Mouse (Mus musculus): ENCODE measurements around the gene Stx1a. TPM values are rescaled to one million over a fixed set of nuclear protein-coding genes. Genes with fewer than 3 reads are reported as not detected.
A peak's percentile ranks its signal among the peaks of the same experiment; 100 is the strongest.

The Stx1a gene
- polyA plus RNA-seq (2012; rRNA removed), result 4.6 and 5.1 TPM in 2 replicates

- Histone ChIP-seq H3K4me1 (ENCODE audit: control insufficient read depth, insufficient read depth, insufficient read length, low read length) (peaks cover 7% of the 10 kb centered on the region), H3K27ac (ENCODE audit: insufficient read depth, low read depth, low read length) (no peak within 1 kb of the TSS), H3K27me3 (ENCODE audit: control insufficient read depth, insufficient read depth, low read length) (no peaks in the 10 kb centered on the region), H3K4me3 (ENCODE audit: low read depth, low read length) (peak within 1 kb of the TSS; percentile 67), H3K36me3 (ENCODE audit: control insufficient read depth, insufficient read depth, low read length) (no peaks in the 10 kb centered on the region)
- 2% methylated on average over 61 of the region's 61 CpGs for WGBS
- TF ChIP-seq POLR2A (IDR thresholded peaks at IDR 0.05; ENCODE audit: low read depth, low read length), result peak; percentile 17; the same call in 1 of the 2 replicates
- TF ChIP-seq CTCF (IDR thresholded peaks at IDR 0.05; ENCODE audit: extremely low read depth, insufficient read length, insufficient replicate concordance, low read depth, low read length), result no peak
Measured at GRCm38 (mm10) chr5:135023344-135024173, at the start of gene Stx1a. TSS of gene Stx1a (plus strand) at chr5:135023482.

DNA sequence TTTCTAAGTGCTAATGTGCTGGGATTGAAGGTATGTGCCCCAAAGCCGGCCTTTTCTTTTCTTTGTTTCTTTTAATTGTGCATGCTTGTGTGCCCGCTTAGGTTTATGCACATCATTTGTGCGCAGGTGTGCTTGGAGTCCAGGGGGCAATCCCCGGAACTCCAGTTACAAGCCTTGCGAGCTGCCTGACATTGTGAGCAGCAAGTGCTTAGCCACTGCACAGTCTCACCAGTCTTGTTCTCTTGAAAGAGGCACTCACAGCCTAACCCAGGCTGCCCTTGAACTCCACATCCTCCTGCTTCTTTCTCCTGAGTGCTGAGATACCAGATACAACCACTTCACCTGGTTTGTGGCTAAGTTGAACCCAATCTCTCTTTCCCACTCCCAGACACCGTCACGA, 49.8 kb upstream of the Stx1a start:
- TF ChIP-seq CTCF (IDR thresholded peaks at IDR 0.05; ENCODE audit: extremely low read depth, insufficient read length, insufficient replicate concordance, low read depth, low read length) (no peak), POLR2A (IDR thresholded peaks at IDR 0.05; ENCODE audit: low read depth, low read length) (no peak)
- Histone ChIP-seq H3K4me3 (ENCODE audit: low read depth, low read length) (no peak overlapping the region), H3K4me1 (ENCODE audit: control insufficient read depth, insufficient read depth, insufficient read length, low read length) (peaks cover 45% of the 10 kb centered on the region), H3K36me3 (ENCODE audit: control insufficient read depth, insufficient read depth, low read length) (no peaks in the 10 kb centered on the region), H3K27ac (ENCODE audit: insufficient read depth, low read depth, low read length) (peak overlapping the region; percentile 78), H3K27me3 (ENCODE audit: control insufficient read depth, insufficient read depth, low read length) (no peaks in the 10 kb centered on the region)
- 73% methylated on average over 7 of the region's 7 CpGs for WGBS

DNA sequence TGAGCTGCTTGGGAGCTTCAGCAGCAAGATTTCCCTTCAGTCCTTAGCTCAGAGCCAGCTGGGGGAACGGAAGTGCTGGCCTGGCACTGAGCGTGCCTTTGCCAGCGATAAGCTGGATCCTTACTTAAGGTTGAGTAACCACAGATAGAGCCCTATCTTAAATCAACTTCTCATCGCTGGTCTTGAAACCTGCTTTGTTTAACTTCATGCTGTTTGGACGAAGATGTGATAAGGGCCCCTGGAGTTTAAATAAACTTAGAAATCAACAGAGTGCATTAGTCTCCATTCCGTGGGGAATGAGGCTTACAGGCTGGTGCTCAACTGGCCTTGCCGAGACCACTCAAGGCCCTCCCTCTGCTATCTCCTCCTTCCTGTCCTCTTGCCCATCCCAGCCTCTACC, 49.0 kb upstream of the Stx1a start:
- Histone ChIP-seq H3K27me3 (ENCODE audit: control insufficient read depth, insufficient read depth, low read length) (no peaks in the 10 kb centered on the region), H3K4me1 (ENCODE audit: control insufficient read depth, insufficient read depth, insufficient read length, low read length) (peaks cover 38% of the 10 kb centered on the region), H3K4me3 (ENCODE audit: low read depth, low read length) (no peak overlapping the region), H3K27ac (ENCODE audit: insufficient read depth, low read depth, low read length) (peak overlapping the region; percentile 78), H3K36me3 (ENCODE audit: control insufficient read depth, insufficient read depth, low read length) (no peaks in the 10 kb centered on the region)
- WGBS, result 5% methylated on average over 7 of the region's 7 CpGs
- TF ChIP-seq CTCF (IDR thresholded peaks at IDR 0.05; ENCODE audit: extremely low read depth, insufficient read length, insufficient replicate concordance, low read depth, low read length), result no peak
- no peak for TF ChIP-seq POLR2A (IDR thresholded peaks at IDR 0.05; ENCODE audit: low read depth, low read length)

DNA sequence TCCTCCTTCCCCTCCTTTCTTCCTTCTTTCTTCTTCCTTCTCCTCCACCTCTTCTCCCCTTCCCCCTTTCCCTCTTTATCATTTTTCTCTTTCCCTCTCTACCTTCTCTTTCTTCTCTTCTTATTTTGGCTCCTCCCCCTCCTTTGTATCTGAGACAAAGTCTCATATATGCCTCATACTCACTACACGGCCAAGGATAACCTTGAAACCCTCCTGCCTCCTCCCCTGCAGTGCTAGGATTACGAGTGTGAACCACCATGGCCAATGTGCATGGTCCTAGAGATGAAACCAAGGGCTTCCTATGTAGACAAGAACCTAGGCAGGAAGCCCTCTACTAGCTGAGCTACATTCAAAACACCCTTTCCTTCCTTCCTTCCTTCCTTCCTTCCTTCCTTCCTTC, 48.4 kb upstream of the Stx1a start:
- WGBS, result 22% methylated on average over 2 of the region's 2 CpGs
- Histone ChIP-seq H3K27me3 (ENCODE audit: control insufficient read depth, insufficient read depth, low read length) (no peaks in the 10 kb centered on the region), H3K4me3 (ENCODE audit: low read depth, low read length) (no peak overlapping the region), H3K36me3 (ENCODE audit: control insufficient read depth, insufficient read depth, low read length) (no peaks in the 10 kb centered on the region), H3K4me1 (ENCODE audit: control insufficient read depth, insufficient read depth, insufficient read length, low read length) (peaks cover 35% of the 10 kb centered on the region), H3K27ac (ENCODE audit: insufficient read depth, low read depth, low read length) (peak overlapping the region; percentile 70)
- TF ChIP-seq POLR2A (IDR thresholded peaks at IDR 0.05; ENCODE audit: low read depth, low read length) (no peak), CTCF (IDR thresholded peaks at IDR 0.05; ENCODE audit: extremely low read depth, insufficient read length, insufficient replicate concordance, low read depth, low read length) (no peak)

DNA sequence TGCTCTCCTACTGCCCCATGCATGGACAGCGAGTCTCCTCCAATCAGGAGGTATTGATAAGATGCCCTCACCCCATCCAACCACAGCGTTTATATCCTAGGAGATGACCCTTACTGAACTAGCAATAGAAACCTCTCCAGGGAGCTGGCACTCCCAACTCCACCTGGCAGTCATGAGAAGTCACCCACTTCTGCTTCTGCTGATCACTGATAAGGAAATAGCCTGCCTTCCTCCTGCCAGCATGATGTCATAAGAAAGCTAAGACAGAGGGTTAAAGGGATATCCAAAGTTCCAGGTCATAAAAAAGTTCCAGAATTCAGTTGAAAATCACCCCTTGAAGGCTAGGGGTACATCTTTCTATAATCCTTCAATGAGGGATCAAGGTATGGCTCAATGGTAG, 47.1 kb upstream of the Stx1a start:
- TF ChIP-seq CTCF (IDR thresholded peaks at IDR 0.05; ENCODE audit: extremely low read depth, insufficient read length, insufficient replicate concordance, low read depth, low read length) (no peak), POLR2A (IDR thresholded peaks at IDR 0.05; ENCODE audit: low read depth, low read length) (no peak)
- 23% methylated on average over 2 of the region's 2 CpGs for WGBS

GRCm38 (mm10) chr5:134976577-134977250, 46.6 kb upstream of the Stx1a start:
- 73% methylated on average over 14 of the region's 14 CpGs for WGBS

More for the DNA sequence above, 47.1 kb upstream of the Stx1a start:
- no peak overlapping the region for H3K4me3 ChIP-seq (ENCODE audit: low read depth, low read length)
- no peaks in the 10 kb centered on the region for H3K36me3 ChIP-seq (ENCODE audit: control insufficient read depth, insufficient read depth, low read length)
- H3K27ac ChIP-seq (ENCODE audit: insufficient read depth, low read depth, low read length), result peak overlapping the region; percentile 80
- no peaks in the 10 kb centered on the region for H3K27me3 ChIP-seq (ENCODE audit: control insufficient read depth, insufficient read depth, low read length)
- peaks cover 36% of the 10 kb centered on the region for H3K4me1 ChIP-seq (ENCODE audit: control insufficient read depth, insufficient read depth, insufficient read length, low read length)

GRCm38 (mm10) chr5:134977837-134978236, 45.4 kb upstream of the Stx1a start:
- WGBS, result 66% methylated on average over 4 of the region's 4 CpGs
- no peaks in the 10 kb centered on the region for H3K36me3 ChIP-seq (ENCODE audit: control insufficient read depth, insufficient read depth, low read length)
- TF ChIP-seq CTCF (IDR thresholded peaks at IDR 0.05; ENCODE audit: extremely low read depth, insufficient read length, insufficient replicate concordance, low read depth, low read length), result no peak
- TF ChIP-seq POLR2A (IDR thresholded peaks at IDR 0.05; ENCODE audit: low read depth, low read length), result no peak
- H3K27me3 ChIP-seq (ENCODE audit: control insufficient read depth, insufficient read depth, low read length), result no peaks in the 10 kb centered on the region
- H3K27ac ChIP-seq (ENCODE audit: insufficient read depth, low read depth, low read length), result no peak overlapping the region
- H3K4me3 ChIP-seq (ENCODE audit: low read depth, low read length), result no peak overlapping the region
- peaks cover 40% of the 10 kb centered on the region for H3K4me1 ChIP-seq (ENCODE audit: control insufficient read depth, insufficient read depth, insufficient read length, low read length)

More at GRCm38 (mm10) chr5:134976577-134977250, 46.6 kb upstream of the Stx1a start:
- no peak for TF ChIP-seq POLR2A (IDR thresholded peaks at IDR 0.05; ENCODE audit: low read depth, low read length)
- TF ChIP-seq CTCF (IDR thresholded peaks at IDR 0.05; ENCODE audit: extremely low read depth, insufficient read length, insufficient replicate concordance, low read depth, low read length), result no peak
- Histone ChIP-seq H3K27ac (ENCODE audit: insufficient read depth, low read depth, low read length) (peak overlapping the region; percentile 70), H3K4me1 (ENCODE audit: control insufficient read depth, insufficient read depth, insufficient read length, low read length) (peaks cover 39% of the 10 kb centered on the region), H3K36me3 (ENCODE audit: control insufficient read depth, insufficient read depth, low read length) (no peaks in the 10 kb centered on the region), H3K27me3 (ENCODE audit: control insufficient read depth, insufficient read depth, low read length) (no peaks in the 10 kb centered on the region), H3K4me3 (ENCODE audit: low read depth, low read length) (no peak overlapping the region)
